Mouse (Mus musculus): Measurements from ENCODE around the gene Ankle1. TPM values are rescaled to one million over a fixed set of nuclear protein-coding genes. Genes with fewer than 3 reads are reported as not detected.

The Ankle1 gene
- total RNA-seq (2023): under 1 TPM in 1 of 2 experiments, not detected in 1; 0.43 TPM

GRCm38 (mm10) chr8:71405401-71406098, at the start of gene Ankle1:
TSS of gene Ankle1 (plus strand) at chr8:71406010.

GRCm38 (mm10) chr8:71366771-71367528, 38.9 kb upstream of the Ankle1 start, which contains the start of gene Use1:
TSS of gene Use1 (plus strand) at chr8:71366848.

GRCm38 (mm10) chr8:71371236-71371848, 34.5 kb upstream of the Ankle1 start, which contains the start of gene Ocel1:
TSS of gene Ocel1 (plus strand) at chr8:71371298.

GRCm38 (mm10) chr8:71381421-71381970, 24.3 kb upstream of the Ankle1 start, which contains the start of gene Nr2f6:
TSS of gene Nr2f6 (minus strand) at chr8:71381960.

GRCm38 (mm10) chr8:71395629-71396028, 10.2 kb upstream of the Ankle1 start, which contains the start of gene Ushbp1:
TSS of gene Ushbp1 (minus strand) at chr8:71395802.

GRCm38 (mm10) chr8:71396639-71397305, 9.0 kb upstream of the Ankle1 start, which contains the start of gene Babam1:
TSS of gene Babam1 (plus strand) at chr8:71396861.

Other genes with a start within 250 kb of the Ankle1 start
- 100 to 1,000 TPM; 180 to 187 TPM for gene Myo9b, start 133.3 kb upstream of the Ankle1 start, total RNA-seq (2023)
- 10 to 100 TPM; 59.4 to 61.7 TPM for gene Haus8, start 133.1 kb upstream of the Ankle1 start, total RNA-seq (2023)
- 100 to 1,000 TPM; 219 to 241 TPM for gene Use1, start 39.2 kb upstream of the Ankle1 start, total RNA-seq (2023)
- 10 to 100 TPM; 16.6 to 25.2 TPM for gene Ocel1, start 34.7 kb upstream of the Ankle1 start, total RNA-seq (2023)
- gene Nr2f6, start 24.1 kb upstream of the Ankle1 start, total RNA-seq (2023): 10 to 100 TPM; 27.3 to 30.2 TPM
- 1 to 10 TPM; 2.0 to 3.8 TPM for gene Ushbp1, start 10.2 kb upstream of the Ankle1 start, total RNA-seq (2023)
- 10 to 100 TPM; 63.3 to 81.3 TPM for gene Babam1, start 9.1 kb upstream of the Ankle1 start, total RNA-seq (2023)
- gene Abhd8, start 57.6 kb downstream of the Ankle1 start, total RNA-seq (2023): 1 to 10 TPM; 6.3 to 8.4 TPM
- gene Mrpl34, start 58.9 kb downstream of the Ankle1 start, total RNA-seq (2023): 10 to 100 TPM; 33.8 to 34.0 TPM
- gene Dda1, start 63.2 kb downstream of the Ankle1 start, total RNA-seq (2023): 10 to 100 TPM; 76.1 to 77.5 TPM
- 10 to 100 TPM in 1 of 2 experiments, 1 to 10 TPM in 1; 8.5 to 10.6 TPM for gene Ano8, start 80.0 kb downstream of the Ankle1 start, total RNA-seq (2023)
- 10 to 100 TPM; 11.0 to 14.0 TPM for gene Gtpbp3, start 82.1 kb downstream of the Ankle1 start, total RNA-seq (2023)
- gene Plvap, start 105.7 kb downstream of the Ankle1 start, total RNA-seq (2023): under 1 TPM; 0.39 to 0.52 TPM
- gene Ccdc194, start 119.7 kb downstream of the Ankle1 start, total RNA-seq (2023): not detected
- gene Bst2, start 131.4 kb downstream of the Ankle1 start, total RNA-seq (2023): 10 to 100 TPM; 79.0 to 83.2 TPM
- gene Mvb12a, start 136.9 kb downstream of the Ankle1 start, total RNA-seq (2023): 10 to 100 TPM; 36.8 to 45.1 TPM
- gene Tmem221, start 152.9 kb downstream of the Ankle1 start, total RNA-seq (2023): 1 to 10 TPM; 1.2 to 2.1 TPM
- not detected for gene Nxnl1, start 160.6 kb downstream of the Ankle1 start, total RNA-seq (2023)
- 1 to 10 TPM; 3.9 to 5.8 TPM for gene Slc27a1, start 162.9 kb downstream of the Ankle1 start, total RNA-seq (2023)
- gene Pgls, start 186.2 kb downstream of the Ankle1 start, total RNA-seq (2023): 10 to 100 TPM; 84.7 to 86.7 TPM
- gene Fam129c, start 191.6 kb downstream of the Ankle1 start, total RNA-seq (2023): 1 to 10 TPM; 4.3 to 6.5 TPM
- gene Colgalt1, start 205.0 kb downstream of the Ankle1 start, total RNA-seq (2023): 100 to 1,000 TPM; 129 to 131 TPM